Mouse (Mus musculus) granulocyte monocyte progenitor cell, adult 5-6 weeks (primary cell): Measurements from ENCODE around the gene Hikeshi. TPM values are rescaled to one million over a fixed set of nuclear protein-coding genes. Genes with fewer than 3 reads are reported as not detected.

Source experiments
- ATAC-seq: replicated peaks from 2 replicates; pipeline ENCODE4 v1.8.0; 2016; ENCODE audit warnings: mild to moderate bottlenecking, moderate TSS enrichment, inconsistent platforms; ENCODE audit not compliant: poor library complexity, severe bottlenecking
- total RNA-seq, 2 experiments: library from RNA; stranded (forward) in 1 of 2; stranded (reverse) in 1 of 2; fragments of 200-712, 200-1000 nt in 1 of 2; fragments of >200 nt in 1 of 2; fragmentation: Nextera tagmentation in 1 of 2; gene quantifications; 2 replicates each; pipeline ENCODE4 v1.2.3; 2014 to 2017

Hikeshi gene
- total RNA-seq, 2 experiments from 2014 or later: 50.9 to 98.2 TPM

GRCm38 (mm10) chr7:89916711-89917110 is 24.3 kb downstream of the Hikeshi start:
- ATAC-seq: no peak

GRCm38 (mm10) chr7:89913432-89914158 is 27.4 kb downstream of the Hikeshi start:
- peak; percentile 66 for ATAC-seq

- no peak for ATAC-seq
Observed at GRCm38 (mm10) chr7:89912356-89912755, 28.6 kb downstream of the Hikeshi start.

GRCm38 (mm10) chr7:89909711-89910110 is 31.3 kb downstream of the Hikeshi start:
- ATAC-seq: no peak

GRCm38 (mm10) chr7:89908899-89909621 is 31.9 kb downstream of the Hikeshi start:
- no peak for ATAC-seq

- ATAC-seq: no peak
Observed at GRCm38 (mm10) chr7:89908421-89908820, 32.6 kb downstream of the Hikeshi start.

GRCm38 (mm10) chr7:89907950-89908349 is 33.1 kb downstream of the Hikeshi start:
- peak; percentile 90 for ATAC-seq

GRCm38 (mm10) chr7:89903442-89904343 is 37.3 kb downstream of the Hikeshi start, which contains the start of gene Ccdc81:
TSS of gene Ccdc81 (minus strand) at chr7:89903629.
- no peak for ATAC-seq

GRCm38 (mm10) chr7:89903007-89903406 is 38.0 kb downstream of the Hikeshi start:
- no peak for ATAC-seq

GRCm38 (mm10) chr7:89891856-89892255 is 49.1 kb downstream of the Hikeshi start:
- ATAC-seq: no peak

- ATAC-seq: no peak
Observed at GRCm38 (mm10) chr7:89891412-89891811, 49.6 kb downstream of the Hikeshi start.

GRCm38 (mm10) chr7:89884551-89884950 is 56.5 kb downstream of the Hikeshi start:
- ATAC-seq: no peak

GRCm38 (mm10) chr7:89879686-89880085 is 61.3 kb downstream of the Hikeshi start:
- no peak for ATAC-seq

Other genes with a start within 250 kb of the Hikeshi start
- gene Ccdc81, start 37.6 kb downstream of the Hikeshi start, total RNA-seq (2014; fragmentation: Nextera tagmentation): not detected in 2 replicates
- not detected in 2 replicates for gene Ccdc81, start 37.6 kb downstream of the Hikeshi start, total RNA-seq (2017)
- gene Eed, start 39.8 kb upstream of the Hikeshi start, total RNA-seq (2014; fragmentation: Nextera tagmentation): 89.6 and 108 TPM in 2 replicates
- gene Eed, start 39.8 kb upstream of the Hikeshi start, total RNA-seq (2017): 130 and 164 TPM in 2 replicates
- 65.0 and 96.3 TPM in 2 replicates for gene Picalm, start 189.0 kb upstream of the Hikeshi start, total RNA-seq (2014; fragmentation: Nextera tagmentation)
- 86.8 and 90.4 TPM in 2 replicates for gene Picalm, start 189.0 kb upstream of the Hikeshi start, total RNA-seq (2017)